ENCODE assay signal across 8 mouse cellular contexts in the genomic region with DNA sequence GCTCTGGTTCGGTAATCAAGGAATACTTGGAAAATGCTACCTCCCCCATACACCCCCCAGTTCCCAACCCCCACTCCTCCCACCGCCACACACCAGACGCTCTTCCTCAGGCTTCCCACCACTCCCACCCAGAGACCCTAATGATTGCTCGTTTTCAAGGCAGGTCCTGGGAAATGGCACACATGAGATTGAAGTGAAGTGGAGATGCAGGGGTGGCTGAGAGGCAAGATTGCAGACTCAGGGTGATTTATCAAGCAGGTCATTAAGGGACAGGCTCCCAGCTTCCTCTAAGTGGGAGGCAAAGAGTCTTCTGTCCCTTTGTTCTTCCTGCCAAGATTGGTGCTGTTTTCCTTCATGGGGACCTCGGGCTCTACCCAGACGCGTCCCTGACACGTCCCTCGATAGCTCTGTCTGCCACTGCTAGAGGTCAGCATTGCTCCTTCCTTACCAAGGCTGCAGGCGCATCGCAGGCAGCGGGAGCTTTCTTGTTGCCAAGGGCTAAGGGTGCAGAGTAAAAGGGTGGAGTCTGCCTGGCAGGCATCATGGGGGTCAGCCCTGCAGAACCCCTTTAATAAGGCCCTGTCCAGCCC.
DNase-seq lines count a peak whose midpoint lies in the region; ATAC-seq and TF ChIP-seq lines count a peak whose summit lies in the region.

No protein-coding gene starts in this region.

- no peak for DNase-seq in lung, adult 2 months
- no peak for DNase-seq in lung, adult 18-20 months
- DNase-seq in cerebellum, adult 8-10 months: peak; percentile 27
- DNase-seq in gastrocnemius, postnatal 14 days: peak; percentile 61
- DNase-seq in kidney, postnatal 14 days: peak; percentile 63
- peak; percentile 41 for DNase-seq in midbrain, embryonic 10.5 days (ENCODE audit: low spot score)
- DNase-seq in thymus, postnatal 10 days (ENCODE audit: low spot score in 2 of 2): no peak

- TF ChIP-seq POLR2A in lung, adult 2 months (IDR thresholded peaks at IDR 0.05; ENCODE audit: borderline replicate concordance, extremely low read depth, low read depth, low read length): no peak

- H3K4me1 ChIP-seq in lung, adult 2 months (ENCODE audit: control insufficient read depth, insufficient read depth, low read length): peaks cover 7% of the 10 kb centered on the region
- peaks cover 46% of the 10 kb centered on the region for H3K4me1 ChIP-seq in midbrain, embryonic 10.5 days

- WGBS in lung, adult 2 months: 39% methylated on average over 12 of the region's 12 CpGs
- WGBS in midbrain, embryonic 10.5 days: 27% methylated on average over 12 of the region's 12 CpGs

- TF ChIP-seq CTCF in lung, adult 2 months (IDR thresholded peaks at IDR 0.05; ENCODE audit: insufficient read depth, low read length): peak; percentile 43; the same call in 1 of the 2 replicates

- H3K4me3 ChIP-seq in lung, adult 2 months (replicated peaks; ENCODE audit: extremely low read depth, low read depth, low read length): no peak overlapping the region
- no peak overlapping the region for H3K4me3 ChIP-seq in midbrain, embryonic 10.5 days

- H3K27ac ChIP-seq in midbrain, embryonic 10.5 days (replicated peaks): 0 out of 2 replicates have a peak overlapping the region, but pooled peaks have one; percentile 17

- ATAC-seq in granulocyte monocyte progenitor cell, adult 5-6 weeks (replicated peaks; ENCODE audit: poor library complexity, severe bottlenecking): no peak; the same call in 1 of the 2 replicates

- no peaks in the 10 kb centered on the region for H3K9me3 ChIP-seq in midbrain, embryonic 10.5 days (replicated peaks)

- no peaks in the 10 kb centered on the region for H3K36me3 ChIP-seq in midbrain, embryonic 10.5 days

- H3K27me3 ChIP-seq in midbrain, embryonic 10.5 days (ENCODE audit: low read depth, poor library complexity, severe bottlenecking): peaks cover 6% of the 10 kb centered on the region; the same call in 1 of the 2 replicates

- intact Hi-C loops in gastrocnemius, postnatal 14 days (cut with DNase I; ENCODE audit: low total_unique reads): loop anchor here (10.0 kb wide), 1 partner anchor 62 kb away; no protein-coding TSS in a partner anchor

Comparison
In these comparisons a context has a peak if more than half of its experiments do, and no peak if none do; other contexts are left out.
1. DNase-seq: peak in cerebellum, adult 8-10 months (single experiment), gastrocnemius, postnatal 14 days (single experiment), kidney, postnatal 14 days (single experiment) and midbrain, embryonic 10.5 days (single experiment); none in lung, adult 2 months (single experiment), lung, adult 18-20 months (0 of 2) and thymus, postnatal 10 days (0 of 2).